Mouse (Mus musculus): ENCODE results near the gene Acat3.
"Not testable (repeated sequence)": the region's sequence is repeated elsewhere in the genome, so short reads cannot be mapped to it uniquely, and the experiment has no call there.

Acat3 gene

GRCm38 (mm10) chr17:12940151-12940805 is at the start of gene Acat3:
Acat3 (minus strand) TSS chr17:12940600.
- DNase-seq (ENCODE audit: low spot score): no peak

- DNase-seq (ENCODE audit: low spot score): not testable (repeated sequence)
Measured at GRCm38 (mm10) chr17:12988096-12988495, 47.7 kb upstream of the Acat3 start.

GRCm38 (mm10) chr17:12983988-12984387 is 43.6 kb upstream of the Acat3 start:
- DNase-seq (ENCODE audit: low spot score): no peak

GRCm38 (mm10) chr17:12978546-12978945 is 38.1 kb upstream of the Acat3 start:
- DNase-seq (ENCODE audit: low spot score): no peak

GRCm38 (mm10) chr17:12973851-12974250 is 33.5 kb upstream of the Acat3 start:
- DNase-seq (ENCODE audit: low spot score): no peak

- DNase-seq (ENCODE audit: low spot score): no peak
Measured at GRCm38 (mm10) chr17:12967173-12967572, 26.8 kb upstream of the Acat3 start.

- DNase-seq (ENCODE audit: low spot score): no peak
Measured at GRCm38 (mm10) chr17:12963476-12963875, 23.1 kb upstream of the Acat3 start.

- peak; percentile 91 for DNase-seq (ENCODE audit: low spot score)
Measured at GRCm38 (mm10) chr17:12960331-12960873, 20.0 kb upstream of the Acat3 start, which contains the start of gene Acat2. Acat2 (minus strand) TSS chr17:12960747.

- DNase-seq (ENCODE audit: low spot score): not testable (repeated sequence)
Measured at GRCm38 (mm10) chr17:12959377-12959776, 19.0 kb upstream of the Acat3 start.

- no peak for DNase-seq (ENCODE audit: low spot score)
Measured at GRCm38 (mm10) chr17:12956664-12957063, 16.3 kb upstream of the Acat3 start.

GRCm38 (mm10) chr17:12949669-12950068 is 9.3 kb upstream of the Acat3 start:
- no peak for DNase-seq (ENCODE audit: low spot score)

GRCm38 (mm10) chr17:12942459-12943162 is 2.2 kb upstream of the Acat3 start:
- no peak for DNase-seq (ENCODE audit: low spot score)

- no peak for DNase-seq (ENCODE audit: low spot score)
Measured at GRCm38 (mm10) chr17:12941543-12942260, 1.3 kb upstream of the Acat3 start.

GRCm38 (mm10) chr17:12939377-12940148 is 837 bp downstream of the Acat3 start:
- DNase-seq (ENCODE audit: low spot score): not testable (repeated sequence)

- no peak for DNase-seq (ENCODE audit: low spot score)
Measured at GRCm38 (mm10) chr17:12938077-12938476, 2.3 kb downstream of the Acat3 start.

- DNase-seq (ENCODE audit: low spot score): no peak
Measured at GRCm38 (mm10) chr17:12937412-12937970, 2.9 kb downstream of the Acat3 start.

GRCm38 (mm10) chr17:12935719-12936118 is 4.7 kb downstream of the Acat3 start:
- no peak for DNase-seq (ENCODE audit: low spot score)

GRCm38 (mm10) chr17:12931576-12931975 is 8.8 kb downstream of the Acat3 start:
- not testable (repeated sequence) for DNase-seq (ENCODE audit: low spot score)

- no peak for DNase-seq (ENCODE audit: low spot score)
Measured at GRCm38 (mm10) chr17:12925703-12926180, 14.7 kb downstream of the Acat3 start.

- DNase-seq (ENCODE audit: low spot score): no peak
Measured at GRCm38 (mm10) chr17:12925001-12925400, 15.4 kb downstream of the Acat3 start.

- DNase-seq (ENCODE audit: low spot score): no peak
Measured at GRCm38 (mm10) chr17:12921073-12921472, 19.3 kb downstream of the Acat3 start.

Data from MN1 (cell line).